Mouse (Mus musculus): Measurements from ENCODE around the gene Clec3b. TPM values are rescaled to one million over a fixed set of nuclear protein-coding genes. Genes with fewer than 3 reads are reported as not detected.

Gene Clec3b
- polyA plus RNA-seq, 1 experiment: not detected

GRCm38 (mm10) chr9:123162985-123163694 is 12.4 kb downstream of the Clec3b start:
- Histone ChIP-seq H3K36me3 (ENCODE audit: control insufficient read depth) (no peaks in the 10 kb centered on the region), H3K4me3 (replicated peaks) (no peak overlapping the region), H3K9me3 (ENCODE audit: control insufficient read depth, low read length) (peaks cover 5% of the 10 kb centered on the region), H3K4me1 (ENCODE audit: control insufficient read depth) (peaks cover 5% of the 10 kb centered on the region), H3K27me3 (ENCODE audit: control insufficient read depth) (no peaks in the 10 kb centered on the region; the same call in 1 of the 2 replicates)
- TF ChIP-seq GATA1 (IDR thresholded peaks at IDR 0.05; ENCODE audit: low read length): no peak
- TF ChIP-seq TAL1 (IDR thresholded peaks at IDR 0.05; ENCODE audit: low read length): no peak

GRCm38 (mm10) chr9:123165781-123166443 is 15.2 kb downstream of the Clec3b start:
- Histone ChIP-seq H3K4me3 (replicated peaks) (no peak overlapping the region), H3K36me3 (ENCODE audit: control insufficient read depth) (no peaks in the 10 kb centered on the region), H3K4me1 (ENCODE audit: control insufficient read depth) (peaks cover 5% of the 10 kb centered on the region), H3K9me3 (ENCODE audit: control insufficient read depth, low read length) (peaks cover 5% of the 10 kb centered on the region), H3K27me3 (ENCODE audit: control insufficient read depth) (no peaks in the 10 kb centered on the region; the same call in 1 of the 2 replicates)
- TF ChIP-seq TAL1 (IDR thresholded peaks at IDR 0.05; ENCODE audit: low read length) (no peak), GATA1 (IDR thresholded peaks at IDR 0.05; ENCODE audit: low read length) (no peak)

- Histone ChIP-seq H3K4me3 (replicated peaks) (no peak overlapping the region), H3K4me1 (ENCODE audit: control insufficient read depth) (no peaks in the 10 kb centered on the region), H3K9me3 (ENCODE audit: control insufficient read depth, low read length) (no peaks in the 10 kb centered on the region), H3K36me3 (ENCODE audit: control insufficient read depth) (no peaks in the 10 kb centered on the region), H3K27me3 (ENCODE audit: control insufficient read depth) (no peaks in the 10 kb centered on the region)
- TF ChIP-seq TAL1 (IDR thresholded peaks at IDR 0.05; ENCODE audit: low read length) (no peak), GATA1 (IDR thresholded peaks at IDR 0.05; ENCODE audit: low read length) (no peak)
These were observed 23.0 kb downstream of the Clec3b start for GRCm38 (mm10) chr9:123173760-123174159.

- Histone ChIP-seq H3K4me3 (replicated peaks) (no peak overlapping the region), H3K4me1 (ENCODE audit: control insufficient read depth) (no peaks in the 10 kb centered on the region), H3K36me3 (ENCODE audit: control insufficient read depth) (no peaks in the 10 kb centered on the region), H3K9me3 (ENCODE audit: control insufficient read depth, low read length) (no peaks in the 10 kb centered on the region), H3K27me3 (ENCODE audit: control insufficient read depth) (no peaks in the 10 kb centered on the region)
- no peak for TF ChIP-seq GATA1 (IDR thresholded peaks at IDR 0.05; ENCODE audit: low read length)
- TF ChIP-seq TAL1 (IDR thresholded peaks at IDR 0.05; ENCODE audit: low read length): no peak
These were observed 23.6 kb downstream of the Clec3b start for GRCm38 (mm10) chr9:123174356-123174755.

- H3K4me1 ChIP-seq (ENCODE audit: control insufficient read depth): no peaks in the 10 kb centered on the region
- no peaks in the 10 kb centered on the region for H3K36me3 ChIP-seq (ENCODE audit: control insufficient read depth)
- H3K9me3 ChIP-seq (ENCODE audit: control insufficient read depth, low read length): no peaks in the 10 kb centered on the region
- H3K27me3 ChIP-seq (ENCODE audit: control insufficient read depth): no peaks in the 10 kb centered on the region; the same call in 1 of the 2 replicates
- TF ChIP-seq GATA1 (IDR thresholded peaks at IDR 0.05; ENCODE audit: low read length) (no peak), TAL1 (IDR thresholded peaks at IDR 0.05; ENCODE audit: low read length) (no peak)
- no peak overlapping the region for H3K4me3 ChIP-seq (replicated peaks)
These were observed 26.8 kb downstream of the Clec3b start for GRCm38 (mm10) chr9:123177380-123178048.

GRCm38 (mm10) chr9:123180003-123180402 is 29.3 kb downstream of the Clec3b start:
- Histone ChIP-seq H3K4me3 (replicated peaks) (no peak overlapping the region), H3K9me3 (ENCODE audit: control insufficient read depth, low read length) (no peaks in the 10 kb centered on the region), H3K27me3 (ENCODE audit: control insufficient read depth) (no peaks in the 10 kb centered on the region; the same call in 1 of the 2 replicates), H3K4me1 (ENCODE audit: control insufficient read depth) (no peaks in the 10 kb centered on the region), H3K36me3 (ENCODE audit: control insufficient read depth) (no peaks in the 10 kb centered on the region)
- TF ChIP-seq GATA1 (IDR thresholded peaks at IDR 0.05; ENCODE audit: low read length) (no peak), TAL1 (IDR thresholded peaks at IDR 0.05; ENCODE audit: low read length) (no peak)

- TF ChIP-seq GATA1 (IDR thresholded peaks at IDR 0.05; ENCODE audit: low read length) (no peak), TAL1 (IDR thresholded peaks at IDR 0.05; ENCODE audit: low read length) (no peak)
- no peaks in the 10 kb centered on the region for H3K4me1 ChIP-seq (ENCODE audit: control insufficient read depth)
These were observed 32.5 kb downstream of the Clec3b start for GRCm38 (mm10) chr9:123183226-123183625.

GRCm38 (mm10) chr9:123185546-123185945 is 34.8 kb downstream of the Clec3b start:
- H3K4me1 ChIP-seq (ENCODE audit: control insufficient read depth): no peaks in the 10 kb centered on the region

More at GRCm38 (mm10) chr9:123183226-123183625, 32.5 kb downstream of the Clec3b start:
- no peaks in the 10 kb centered on the region; the same call in 1 of the 2 replicates for H3K27me3 ChIP-seq (ENCODE audit: control insufficient read depth)
- H3K9me3 ChIP-seq (ENCODE audit: control insufficient read depth, low read length): no peaks in the 10 kb centered on the region
- H3K4me3 ChIP-seq (replicated peaks): no peak overlapping the region
- no peaks in the 10 kb centered on the region for H3K36me3 ChIP-seq (ENCODE audit: control insufficient read depth)

GRCm38 (mm10) chr9:123186151-123186550 is 35.4 kb downstream of the Clec3b start:
- Histone ChIP-seq H3K9me3 (ENCODE audit: control insufficient read depth, low read length) (peaks cover 4% of the 10 kb centered on the region; the same call in 1 of the 2 replicates), H3K36me3 (ENCODE audit: control insufficient read depth) (no peaks in the 10 kb centered on the region), H3K4me1 (ENCODE audit: control insufficient read depth) (no peaks in the 10 kb centered on the region), H3K27me3 (ENCODE audit: control insufficient read depth) (no peaks in the 10 kb centered on the region), H3K4me3 (replicated peaks) (no peak overlapping the region)
- no peak for TF ChIP-seq TAL1 (IDR thresholded peaks at IDR 0.05; ENCODE audit: low read length)
- no peak for TF ChIP-seq GATA1 (IDR thresholded peaks at IDR 0.05; ENCODE audit: low read length)

More at GRCm38 (mm10) chr9:123185546-123185945, 34.8 kb downstream of the Clec3b start:
- TF ChIP-seq GATA1 (IDR thresholded peaks at IDR 0.05; ENCODE audit: low read length) (no peak), TAL1 (IDR thresholded peaks at IDR 0.05; ENCODE audit: low read length) (no peak)
- no peak overlapping the region for H3K4me3 ChIP-seq (replicated peaks)
- H3K27me3 ChIP-seq (ENCODE audit: control insufficient read depth): no peaks in the 10 kb centered on the region
- no peaks in the 10 kb centered on the region for H3K36me3 ChIP-seq (ENCODE audit: control insufficient read depth)
- H3K9me3 ChIP-seq (ENCODE audit: control insufficient read depth, low read length): peaks cover 4% of the 10 kb centered on the region; the same call in 1 of the 2 replicates
